Comparison of ENCODE assay signal across 32 mouse cellular contexts in the genomic region with DNA sequence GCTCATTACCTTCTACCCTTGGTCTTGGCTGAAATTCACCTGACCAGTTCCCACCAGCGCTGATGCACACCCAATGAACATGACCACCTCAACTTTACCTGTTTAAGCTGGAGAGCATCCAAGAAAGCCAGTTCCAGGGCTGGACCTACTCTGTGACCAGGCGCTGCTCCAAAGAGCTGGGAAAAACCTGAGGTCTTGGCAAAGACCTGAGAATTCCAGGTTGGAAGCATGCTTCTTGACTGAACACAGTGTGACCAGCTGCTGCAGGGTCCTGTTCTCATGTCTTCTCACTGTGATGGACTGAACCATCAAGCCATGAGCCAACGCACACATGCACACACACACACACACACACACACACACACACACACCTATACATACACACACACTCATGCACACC. TPM values are rescaled to one million over a fixed set of nuclear protein-coding genes. Genes with fewer than 3 reads are reported as not detected.
DNase-seq lines count a peak whose midpoint lies in the region; TF ChIP-seq lines count a peak whose summit lies in the region.
"Had no signal": no experiment of that assay in that cellular context is flagged by ENCODE, and none has a peak within 500 bp of the region (broad histone marks: within the 10 kb centered on the region; RNA-seq: fewer than 3 reads in every experiment).

No protein-coding gene starts in this region.

- no peaks in the 10 kb centered on the region for H3K27me3 ChIP-seq in thymus, adult 2 months (ENCODE audit: control insufficient read depth, insufficient read depth, low read length)
- H3K27me3 ChIP-seq: CH12.LX; hindbrain, embryonic 12.5 days; hindbrain, embryonic 15.5 days; Patski had no signal

- no peak overlapping the region for H3K4me3 ChIP-seq in layer of hippocampus, adult 2 months
- H3K4me3 ChIP-seq in thymus, adult 2 months (ENCODE audit: control insufficient read depth, insufficient read depth, low read length) = no peak overlapping the region
- H3K4me3 ChIP-seq: gastrocnemius, adult 2 months; hindbrain, embryonic 12.5 days; hindbrain, embryonic 15.5 days had no signal

- TF ChIP-seq POLR2A in thymus, adult 2 months (IDR thresholded peaks at IDR 0.05; ENCODE audit: control insufficient read depth, extremely low read depth, insufficient read depth, low read length, poor library complexity) = no peak

- DNase-seq in cerebellum, adult 11-12 months = peak; percentile 30
- no peak for DNase-seq in cerebellum, postnatal 4 days (ENCODE audit: low spot score in 2 of 2)
- DNase-seq in layer of hippocampus, adult 2 months (ENCODE audit: low spot score in 2 of 2) = no peak
- DNase-seq in layer of hippocampus, postnatal 10 days (ENCODE audit: low spot score in 2 of 2) = no peak
- DNase-seq in cerebellum, adult 9-10 months = peak; percentile 42
- peak; percentile 69 to 72 for DNase-seq in cerebellum, postnatal 14 days
- DNase-seq in thymus, adult 2 months = no peak
- DNase-seq in kidney, adult 11 months = no peak
- DNase-seq: adrenal gland, postnatal 10 days; adrenal gland, postnatal 36 days; B cell, adult 2 months; gastrocnemius, adult 2 months; gastrocnemius, postnatal 14 days; kidney, adult 8-10 months had no signal

- H3K27ac ChIP-seq in layer of hippocampus, adult 2 months = peak overlapping the region; percentile 85
- H3K27ac ChIP-seq in thymus, adult 2 months (ENCODE audit: control insufficient read depth, insufficient read depth, low read length) = no peak overlapping the region
- H3K27ac ChIP-seq: gastrocnemius, adult 2 months; hindbrain, embryonic 12.5 days; hindbrain, embryonic 15.5 days had no signal

- 99% methylated on average over 3 of the region's 3 CpGs for WGBS in thymus, adult 2 months

- no peak for TF ChIP-seq CTCF in layer of hippocampus, adult 2 months (conservative IDR thresholded peaks at IDR 0.05)
- no peak for TF ChIP-seq CTCF in thymus, adult 2 months (IDR thresholded peaks at IDR 0.05; ENCODE audit: borderline replicate concordance, control insufficient read depth, extremely low read depth, insufficient read depth, low read length, poor library complexity)

- no peaks in the 10 kb centered on the region for H3K4me1 ChIP-seq in thymus, adult 2 months (replicated peaks; ENCODE audit: control insufficient read depth, insufficient read depth, low read length)
- H3K4me1 ChIP-seq: hindbrain, embryonic 12.5 days; hindbrain, embryonic 15.5 days had no signal

- H3K36me3 ChIP-seq in thymus, adult 2 months (ENCODE audit: control insufficient read depth, insufficient read depth, low read length) = no peaks in the 10 kb centered on the region
- H3K36me3 ChIP-seq: G1E; hindbrain, embryonic 12.5 days; hindbrain, embryonic 15.5 days had no signal

RNA-seq across cellular contexts. Expression of gene Actbl2, which starts 46.0 kb away (rescaled TPM):
- total RNA-seq in layer of hippocampus, adult 2 months (2021) = not detected
- not detected for total RNA-seq in layer of hippocampus, postnatal 10 days (2021)
- polyA plus RNA-seq in thymus, adult 2 months (2012; rRNA removed) = not detected in 2 replicates
- total RNA-seq: adrenal gland, postnatal 10 days; CH12.LX; forebrain, postnatal 0 days; gastrocnemius, adult 2 months; gastrocnemius, postnatal 14 days; heart, adult 8-10 months; heart, postnatal 25 days; hematopoietic stem cell, adult 5-6 weeks had no signal
- polyA plus RNA-seq: embryonic facial prominence, embryonic 11.5 days; embryonic facial prominence, embryonic 14.5 days; forebrain, embryonic 11.5 days; forebrain, embryonic 14.5 days; forebrain, postnatal 0 days; G1E; heart, embryonic 11.5 days; heart, embryonic 14.5 days; heart, postnatal 0 days; hindbrain, embryonic 12.5 days; hindbrain, embryonic 15.5 days; intestine, embryonic 14.5 days; intestine, postnatal 0 days; Patski had no signal

Comparison
In these comparisons a context has a peak if more than half of its experiments do, and no peak if none do; other contexts are left out.
1. DNase-seq: peak in cerebellum, adult 11-12 months (single experiment), cerebellum, adult 9-10 months (single experiment) and cerebellum, postnatal 14 days (2 of 2); none in cerebellum, postnatal 4 days (0 of 2), layer of hippocampus, adult 2 months (0 of 2), layer of hippocampus, postnatal 10 days (0 of 2), thymus, adult 2 months (single experiment) and kidney, adult 11 months (single experiment).